Mouse (Mus musculus) adrenal gland, postnatal 36 days (tissue): ENCODE results near the gene Nlrp10. TPM values are rescaled to one million over a fixed set of nuclear protein-coding genes. Genes with fewer than 3 reads are reported as not detected.
A peak's percentile ranks its signal among the peaks of the same experiment; 100 is the strongest.

ENCODE experiments used
- DNase-seq, 2 experiments: peaks; one replicate each; pipeline ENCODE4 v3.0.0; 2021; ENCODE audit warnings: mixed read lengths in 1 of 2
- long read RNA-seq, 2 experiments: library from polyadenylated mRNA; stranded (forward); transcript quantifications; one replicate each; pipeline ENCODE4 v2.0.0; 2021; ENCODE audit warnings: borderline sequencing depth in 2 of 2
- total RNA-seq, 2 experiments: library from RNA; stranded (reverse); gene quantifications; 2 replicates each; pipeline ENCODE4 v1.2.3; 2021

Nlrp10 gene
- total RNA-seq = under 1 TPM; 0.36 to 0.40 TPM
- long read RNA-seq, experiment 1, partial matches to known transcripts = 0 of 1 reads
- long read RNA-seq, experiment 1, other reads (novel, unspliced or antisense) = 1 of 1 reads
- long read RNA-seq, experiment 2 = 0 reads

- no peak for DNase-seq
Observed at GRCm38 (mm10) chr7:108929726-108930393, at the start of gene Nlrp10. Gene Nlrp10 (minus strand): TSS chr7:108930178.

- peak; percentile 53 to 61 for DNase-seq
Observed at GRCm38 (mm10) chr7:108972273-108972672, 42.3 kb upstream of the Nlrp10 start.

GRCm38 (mm10) chr7:108968201-108968600, 38.2 kb upstream of the Nlrp10 start:
- peak; percentile 53 to 61 for DNase-seq

DNA sequence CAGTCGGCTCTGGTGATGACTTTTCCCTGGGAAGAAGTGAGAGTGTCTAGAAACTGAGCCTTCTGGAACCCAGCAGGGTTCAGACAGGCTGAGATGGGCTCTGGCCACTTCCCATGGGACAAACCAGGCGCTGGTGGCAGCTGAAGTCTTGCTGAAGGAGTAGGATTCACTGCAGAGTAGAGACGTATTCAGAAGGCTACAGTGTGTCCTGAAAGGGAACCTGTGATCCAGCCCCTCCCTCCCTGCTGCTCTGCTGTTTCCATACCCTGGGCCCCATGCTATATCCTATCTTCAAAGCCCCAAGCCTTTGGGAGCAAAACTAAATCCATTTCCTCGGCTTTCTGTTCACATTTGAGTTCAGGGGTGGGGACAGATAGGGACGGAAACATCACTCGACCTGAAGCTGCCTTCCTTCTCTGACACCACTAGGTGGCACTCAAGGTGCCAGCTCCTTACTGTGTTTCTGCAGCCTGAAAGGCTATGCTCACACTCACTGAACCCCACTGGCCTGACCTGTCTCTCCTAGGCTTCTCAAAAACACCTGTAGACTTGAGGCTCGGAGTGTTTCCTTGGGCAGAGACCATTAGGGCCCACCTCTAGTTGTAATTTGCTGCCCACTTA, 36.9 kb upstream of the Nlrp10 start:
- peak; percentile 51 to 69 for DNase-seq

GRCm38 (mm10) chr7:108965968-108966367, 36.0 kb upstream of the Nlrp10 start:
- no peak for DNase-seq

DNA sequence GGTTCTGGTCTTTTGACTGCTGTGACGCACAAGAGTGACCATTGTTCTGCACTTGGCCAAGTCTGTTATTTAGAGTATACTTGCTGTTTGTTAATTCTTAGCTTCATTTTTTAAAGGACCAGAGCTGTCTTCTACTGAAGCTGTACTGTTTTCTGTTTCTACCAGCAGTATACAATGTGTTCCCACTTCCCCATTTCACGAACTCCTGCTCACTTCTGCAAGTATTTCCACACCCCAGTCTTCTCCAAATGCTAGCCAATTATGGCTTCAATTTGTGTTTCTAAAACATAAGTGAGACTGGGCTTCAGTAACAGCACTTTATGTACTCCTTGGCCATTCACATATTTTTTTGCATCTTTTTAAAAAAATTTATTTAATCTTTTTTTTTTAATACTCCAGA, 27.8 kb upstream of the Nlrp10 start:
- no peak for DNase-seq

- DNase-seq = peak; percentile 46 to 78
Observed at GRCm38 (mm10) chr7:108954185-108954584, 24.2 kb upstream of the Nlrp10 start.

GRCm38 (mm10) chr7:108952801-108953200, 22.8 kb upstream of the Nlrp10 start:
- DNase-seq = no peak

- peak in 1 of 2 experiments; percentile 22 for DNase-seq
Observed at GRCm38 (mm10) chr7:108950762-108951331, 20.9 kb upstream of the Nlrp10 start.

GRCm38 (mm10) chr7:108950312-108950761, 20.4 kb upstream of the Nlrp10 start, which contains the start of gene Tub:
Gene Tub (plus strand): TSS chr7:108950338.
- DNase-seq = peak; percentile 42 to 51

DNA sequence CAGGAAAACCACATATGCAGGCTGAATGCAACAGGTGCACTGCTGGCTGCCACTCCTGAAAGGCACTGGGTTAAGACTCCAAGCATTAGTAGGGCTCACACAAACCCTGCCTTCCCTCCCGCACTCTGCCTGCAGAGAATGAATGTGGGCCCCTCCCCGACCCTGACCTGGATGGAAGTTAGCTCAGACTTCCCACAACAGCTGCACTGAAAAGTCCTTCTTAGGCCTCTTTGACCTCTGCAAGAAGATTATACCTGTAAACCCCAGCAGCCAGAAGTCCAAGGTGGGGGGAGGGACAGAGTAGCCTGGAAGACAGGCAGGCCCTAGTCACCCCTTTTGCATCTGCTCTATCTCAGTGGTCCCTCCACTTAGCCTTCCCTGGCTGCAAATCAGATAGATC, 19.3 kb upstream of the Nlrp10 start:
- no peak for DNase-seq

DNA sequence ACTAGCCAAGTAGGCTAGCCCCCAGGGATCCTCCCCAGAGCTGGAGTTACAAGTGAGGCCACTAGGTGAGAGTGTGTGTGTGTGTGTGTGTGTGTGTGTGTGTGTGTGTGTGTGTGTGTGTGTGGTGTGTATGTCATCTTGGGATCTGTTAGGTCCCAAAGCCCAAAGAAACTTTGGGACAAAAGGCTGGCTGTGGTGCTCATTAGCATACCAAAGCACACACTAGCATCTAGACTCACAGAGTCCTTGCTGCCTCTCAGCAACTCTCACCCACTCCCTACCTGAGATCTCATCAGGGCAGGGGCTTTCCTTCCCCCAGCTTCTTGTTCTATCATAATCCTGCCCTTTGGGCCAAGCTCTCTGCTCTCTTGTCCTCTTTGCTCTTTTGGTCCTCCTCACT, 18.6 kb upstream of the Nlrp10 start:
- no peak for DNase-seq

- DNase-seq = peak; percentile 35 to 48
Observed at GRCm38 (mm10) chr7:108944002-108944401, 14.0 kb upstream of the Nlrp10 start.

DNA sequence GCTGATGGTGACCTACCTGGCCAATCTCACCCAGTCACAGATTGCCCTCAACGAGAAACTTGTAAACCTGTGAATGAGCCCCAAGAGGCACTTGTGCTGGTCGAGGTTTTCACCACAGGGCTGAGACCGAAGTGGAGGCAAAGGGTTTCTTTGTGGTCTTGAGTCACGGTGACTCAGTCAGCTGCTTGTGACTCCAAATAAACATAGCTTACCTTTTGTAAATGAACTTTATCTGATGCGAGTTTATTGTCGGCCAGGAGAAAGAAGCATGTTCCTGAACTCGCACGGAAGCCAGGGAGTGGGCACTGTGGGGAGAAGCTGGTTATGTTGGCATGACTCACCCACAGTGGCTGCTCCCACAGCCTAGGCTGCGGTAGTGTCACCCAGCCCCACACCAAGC, 11.5 kb upstream of the Nlrp10 start:
- no peak for DNase-seq

DNA sequence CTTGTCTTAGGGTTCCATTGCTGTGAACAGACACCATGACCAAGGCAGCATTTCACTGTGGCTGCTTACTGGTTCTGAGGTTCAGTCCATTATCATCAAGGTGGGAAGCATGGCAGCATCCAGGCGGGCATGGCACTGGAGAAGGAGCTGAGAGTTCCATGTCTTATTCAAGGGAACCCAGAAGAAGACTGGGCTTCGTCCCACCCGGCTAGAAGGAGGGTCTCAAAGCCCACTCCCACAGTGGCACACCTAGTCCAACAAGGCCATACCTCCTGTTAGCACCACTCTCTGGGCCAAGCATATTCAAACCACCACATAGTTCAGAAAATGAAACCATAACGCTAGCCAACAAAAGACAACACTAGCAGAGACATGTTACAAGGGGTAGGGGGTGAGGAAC, 6.6 kb upstream of the Nlrp10 start:
- DNase-seq = no peak

GRCm38 (mm10) chr7:108935411-108935810, 5.4 kb upstream of the Nlrp10 start:
- peak in 1 of 2 experiments; percentile 8 for DNase-seq

DNA sequence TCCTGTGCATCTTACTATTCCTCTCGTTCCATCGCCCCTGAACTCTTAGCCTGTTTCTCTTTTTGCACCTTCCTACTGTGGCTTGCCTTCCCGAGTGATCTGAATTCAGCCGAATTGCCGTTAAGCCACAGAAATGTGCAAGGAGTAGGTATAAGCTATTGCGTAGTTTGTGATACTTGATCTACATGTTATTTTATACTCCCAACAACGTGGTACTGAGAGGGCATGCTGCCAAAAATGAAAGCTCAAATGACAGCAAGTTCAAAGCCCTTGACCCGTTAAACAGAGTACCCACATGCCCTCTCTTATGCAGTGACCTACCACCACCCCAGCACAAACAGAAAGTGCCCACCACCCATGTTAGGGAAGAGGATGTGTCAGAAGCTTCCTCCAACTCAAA, 4.9 kb upstream of the Nlrp10 start:
- peak; percentile 19 to 20 for DNase-seq

GRCm38 (mm10) chr7:108933794-108934731, 4.1 kb upstream of the Nlrp10 start, which contains the start of gene Eif3f:
Gene Eif3f (plus strand): TSS chr7:108934417.
- DNase-seq = peak; percentile 91

GRCm38 (mm10) chr7:108928280-108929188, 1.4 kb downstream of the Nlrp10 start:
- no peak for DNase-seq

DNA sequence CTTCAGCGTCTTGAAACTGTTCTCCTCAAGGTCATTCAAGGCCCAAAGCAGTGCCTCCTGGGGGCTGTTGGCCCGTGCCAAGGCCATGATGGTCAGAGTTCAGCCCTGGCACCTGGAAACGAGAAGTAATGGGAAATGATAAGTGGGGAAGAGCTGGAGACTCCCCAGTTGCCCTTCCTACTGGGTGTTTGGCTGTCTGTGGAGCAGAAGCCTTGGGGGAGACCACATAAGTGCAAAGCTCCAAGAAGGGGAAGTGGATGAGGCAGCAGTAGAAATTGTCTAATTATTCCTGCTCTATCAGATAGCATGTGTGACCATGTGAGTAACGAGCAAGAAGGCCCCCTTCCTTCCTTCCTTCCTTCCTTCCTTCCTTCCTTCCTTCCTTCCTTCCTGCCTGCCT, 2.9 kb downstream of the Nlrp10 start:
- no peak for DNase-seq

DNA sequence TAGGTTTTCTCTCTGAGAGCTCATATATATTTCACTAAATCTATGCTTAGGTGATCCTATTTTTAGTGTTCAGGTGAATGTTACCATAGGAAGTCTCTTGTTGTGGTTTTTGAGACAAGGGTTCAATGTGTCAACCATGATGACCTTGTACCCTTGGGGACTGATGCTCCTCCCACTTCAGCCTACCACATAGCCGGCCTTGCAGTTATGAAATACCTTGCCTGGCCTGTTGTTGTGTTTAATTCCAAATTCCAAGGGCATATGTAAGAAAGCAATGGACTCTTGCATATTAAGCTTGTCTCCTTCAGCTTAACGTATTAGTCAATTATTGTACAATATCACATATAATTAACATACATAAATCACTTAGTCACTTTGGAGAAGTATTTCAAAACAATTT, 26.0 kb downstream of the Nlrp10 start:
- DNase-seq = no peak
